Mouse (Mus musculus) left cerebral cortex, postnatal 10 days (tissue): ENCODE data around the gene Dmc1. TPM values are rescaled to one million over a fixed set of nuclear protein-coding genes. Genes with fewer than 3 reads are reported as not detected.

Experiments used
- DNase-seq, 2 experiments: peaks; one replicate each; pipeline ENCODE4 v3.0.0; 2021 to 2022; ENCODE audit warnings: low spot score in 2 of 2, mixed read lengths in 1 of 2; ENCODE audit errors: extremely low spot score in 1 of 2
- intact Hi-C: fragments of 180-260 bp; cut with DNase I; formaldehyde crosslinking; loops from one replicate; pipeline ENCODE4 v1.15.1; 2025
- total RNA-seq, 2 experiments: library from RNA; stranded (reverse); gene quantifications; 2 replicates each; pipeline ENCODE4 v1.2.3; 2021

Dmc1 gene
- 1 to 10 TPM; 1.0 to 1.4 TPM for total RNA-seq

- intact Hi-C loops, result loop anchor here (5.0 kb wide), 2 partner anchors 38 to 58 kb away; partner anchors contain the start of gene Ddx17
- peak in 1 of 2 experiments; percentile 79 for DNase-seq
Observed at GRCm38 (mm10) chr15:79604990-79605665, at the start of gene Dmc1. Dmc1 (minus strand) TSS chr15:79605109.

GRCm38 (mm10) chr15:79651481-79651880 lies 46.6 kb upstream of the Dmc1 start:
- no peak for DNase-seq
- intact Hi-C loops, result loop anchor here (10.0 kb wide), 1 partner anchor 107 kb away; the partner anchor contains the start of gene Ddx17

- intact Hi-C loops, result loop anchor here (10.0 kb wide), 1 partner anchor 106 kb away; the partner anchor contains the start of gene Ddx17
Observed at GRCm38 (mm10) chr15:79650569-79650968, 45.7 kb upstream of the Dmc1 start.

GRCm38 (mm10) chr15:79648130-79648529 lies 43.2 kb upstream of the Dmc1 start:
- DNase-seq, result no peak
- intact Hi-C loops, result no loop called here

More at GRCm38 (mm10) chr15:79650569-79650968, 45.7 kb upstream of the Dmc1 start:
- DNase-seq, result no peak

- DNase-seq, result no peak
- intact Hi-C loops, result no loop called here
Observed at GRCm38 (mm10) chr15:79645483-79645882, 40.6 kb upstream of the Dmc1 start.

- DNase-seq, result no peak
- intact Hi-C loops, result no loop called here
Observed at GRCm38 (mm10) chr15:79641135-79641817, 36.4 kb upstream of the Dmc1 start.

GRCm38 (mm10) chr15:79630471-79630870 lies 25.6 kb upstream of the Dmc1 start:
- intact Hi-C loops, result no loop called here
- DNase-seq, result no peak

GRCm38 (mm10) chr15:79619770-79620414 lies 15.0 kb upstream of the Dmc1 start:
- intact Hi-C loops, result no loop called here
- DNase-seq, result no peak

- intact Hi-C loops, result no loop called here
- DNase-seq, result no peak
Observed at GRCm38 (mm10) chr15:79618456-79618855, 13.5 kb upstream of the Dmc1 start.

GRCm38 (mm10) chr15:79617135-79617534 lies 12.2 kb upstream of the Dmc1 start:
- intact Hi-C loops, result no loop called here
- no peak for DNase-seq

GRCm38 (mm10) chr15:79616729-79617128 lies 11.8 kb upstream of the Dmc1 start:
- intact Hi-C loops, result no loop called here

GRCm38 (mm10) chr15:79615501-79615900 lies 10.6 kb upstream of the Dmc1 start:
- intact Hi-C loops, result no loop called here
- DNase-seq, result no peak

More at GRCm38 (mm10) chr15:79616729-79617128, 11.8 kb upstream of the Dmc1 start:
- no peak for DNase-seq

GRCm38 (mm10) chr15:79609226-79609625 lies 4.3 kb upstream of the Dmc1 start:
- intact Hi-C loops, result loop anchor here (5.0 kb wide), 2 partner anchors 42 to 62 kb away; partner anchors contain the start of gene Ddx17
- no peak for DNase-seq

GRCm38 (mm10) chr15:79608214-79608613 lies 3.3 kb upstream of the Dmc1 start:
- DNase-seq, result no peak

GRCm38 (mm10) chr15:79607757-79608156 lies 2.8 kb upstream of the Dmc1 start:
- intact Hi-C loops, result loop anchor here (5.0 kb wide), 2 partner anchors 40 to 60 kb away; partner anchors contain the start of gene Ddx17
- peak in 1 of 2 experiments; percentile 14 for DNase-seq

More at GRCm38 (mm10) chr15:79608214-79608613, 3.3 kb upstream of the Dmc1 start:
- intact Hi-C loops, result loop anchor here (5.0 kb wide), 2 partner anchors 41 to 61 kb away; partner anchors contain the start of gene Ddx17

- intact Hi-C loops, result loop anchor here (5.0 kb wide), 2 partner anchors 39 to 59 kb away; partner anchors contain the start of gene Ddx17
- peak in 1 of 2 experiments; percentile 9 for DNase-seq
Observed at GRCm38 (mm10) chr15:79606161-79606560, 1.3 kb upstream of the Dmc1 start.

- peak in 1 of 2 experiments; percentile 20 for DNase-seq
Observed at GRCm38 (mm10) chr15:79600176-79600575, 4.7 kb downstream of the Dmc1 start.

GRCm38 (mm10) chr15:79598715-79599114 lies 6.2 kb downstream of the Dmc1 start:
- DNase-seq, result no peak
- intact Hi-C loops, result no loop called here

More at GRCm38 (mm10) chr15:79600176-79600575, 4.7 kb downstream of the Dmc1 start:
- intact Hi-C loops, result no loop called here

- intact Hi-C loops, result no loop called here
- no peak for DNase-seq
Observed at GRCm38 (mm10) chr15:79581581-79581980, 23.3 kb downstream of the Dmc1 start.
